Mouse (Mus musculus) T-helper 17 cell (primary cell): ENCODE measurements around the gene Trem3.

ENCODE experiments used
- in situ Hi-C, 2 experiments: fragments of 300-600 bp; cut with MboI, MseI; formaldehyde crosslinking; loops; 1 replicate in 1 of 2; 2 replicates in 1 of 2; pipeline ENCODE4 v1.15.1; 2025; ENCODE audit warnings: high pct_unique_total_duplicates in 2 of 2

Gene Trem3

DNA sequence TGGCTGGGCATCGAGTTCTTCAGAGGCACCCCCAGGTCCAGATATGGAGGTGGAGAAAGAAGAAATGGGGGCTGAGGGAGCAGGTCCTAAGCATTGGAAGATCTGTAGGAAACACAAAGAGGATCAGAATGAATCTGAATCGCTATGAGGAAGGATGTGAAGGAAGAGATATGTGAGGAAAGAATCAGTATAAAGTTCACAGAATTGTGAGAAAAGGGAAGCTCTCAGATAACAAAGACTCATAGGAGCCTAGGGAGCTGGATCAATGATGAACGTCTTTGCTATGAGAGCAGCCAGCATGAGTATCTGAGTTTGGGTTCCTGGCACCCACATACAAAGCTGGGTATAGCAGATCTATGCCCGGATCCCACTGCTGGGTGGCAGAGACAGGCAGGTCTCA, 22.3 kb downstream of the Trem3 start:
- in situ Hi-C loops, result no loop called here

DNA sequence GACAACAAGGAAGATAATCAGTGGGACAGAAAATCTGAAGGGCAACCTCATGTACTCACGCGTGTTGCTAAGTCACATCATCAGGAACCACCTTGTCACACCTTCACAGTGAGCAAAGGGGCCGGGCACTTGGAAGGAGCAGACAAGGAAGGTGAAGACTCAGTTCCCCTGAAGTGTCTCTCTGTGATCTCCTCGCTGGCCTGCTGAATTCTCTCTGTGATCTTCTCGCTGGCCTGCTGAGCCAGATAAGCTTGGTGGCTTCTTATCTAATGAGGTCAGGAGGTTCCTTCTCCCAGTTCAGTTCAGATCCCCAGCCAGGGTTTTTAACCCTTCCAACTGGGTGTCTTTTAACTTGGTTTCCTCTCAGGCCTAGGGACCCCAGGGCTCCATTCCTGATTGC, 24.6 kb downstream of the Trem3 start:
- in situ Hi-C loops, result no loop called here

DNA sequence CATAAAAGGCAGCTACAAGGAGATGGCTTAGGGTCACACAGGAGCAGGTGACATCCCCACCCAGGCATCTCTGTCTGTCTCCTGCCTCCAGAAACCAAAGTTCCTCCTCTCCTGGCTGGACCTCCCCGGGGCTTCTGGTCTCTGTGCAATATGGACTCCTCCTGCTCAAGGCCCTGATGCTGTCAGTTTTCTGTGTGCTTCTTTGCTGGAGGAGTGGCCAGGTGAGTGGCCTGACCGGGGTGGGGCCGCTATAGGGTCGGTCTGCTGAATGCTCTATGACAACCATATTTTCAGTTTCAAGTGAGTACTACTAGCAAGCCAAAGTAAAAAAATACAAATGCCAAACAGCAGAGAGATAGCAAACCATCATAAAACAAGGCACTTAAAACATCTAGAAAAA, 25.0 kb downstream of the Trem3 start:
- in situ Hi-C loops, result no loop called here

DNA sequence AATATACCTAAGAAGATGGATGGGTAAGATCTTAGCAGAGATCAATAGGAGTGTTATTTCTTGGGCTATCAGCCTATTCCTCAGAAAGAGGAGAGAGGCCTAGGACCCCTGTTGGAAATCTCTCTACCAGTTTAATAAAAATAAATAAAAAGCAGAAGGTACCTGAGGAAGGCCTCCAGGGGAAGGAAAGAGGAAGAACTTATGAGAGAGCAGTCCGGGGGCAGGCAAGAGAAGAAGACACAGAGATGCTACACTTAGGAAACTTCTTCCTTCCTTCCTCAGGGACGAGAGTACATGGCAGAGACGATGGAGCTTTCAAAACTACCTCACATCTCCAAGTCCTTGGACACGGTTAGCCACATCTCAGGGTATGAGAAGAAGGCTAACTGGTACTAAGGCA, 26.5 kb downstream of the Trem3 start:
- in situ Hi-C loops, result no loop called here

DNA sequence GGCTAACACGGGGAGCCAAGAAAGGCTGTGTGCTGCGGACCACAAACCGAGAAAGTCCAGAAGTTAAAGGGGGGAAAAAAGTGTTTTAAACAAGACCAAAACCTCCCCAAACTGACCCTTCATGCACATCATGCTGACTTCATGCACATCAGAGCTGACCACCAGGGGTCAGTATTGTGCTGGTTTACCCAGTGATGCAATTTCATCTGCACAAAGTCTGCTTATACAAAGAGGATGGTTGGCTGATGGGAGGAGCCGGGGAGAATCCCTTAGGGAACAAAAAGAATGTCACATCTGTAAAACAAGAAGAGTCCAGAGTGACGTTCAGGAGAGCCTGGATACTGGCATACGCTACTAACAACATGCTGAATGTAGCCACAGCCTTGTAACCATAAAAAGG, 27.3 kb downstream of the Trem3 start:
- in situ Hi-C loops, result loop anchor here (5.0 to 25.0 kb wide), 2 partner anchors 62 to 1162 kb away; partner anchors contain the start of gene Mocs1 (in 1 of the 2)

DNA sequence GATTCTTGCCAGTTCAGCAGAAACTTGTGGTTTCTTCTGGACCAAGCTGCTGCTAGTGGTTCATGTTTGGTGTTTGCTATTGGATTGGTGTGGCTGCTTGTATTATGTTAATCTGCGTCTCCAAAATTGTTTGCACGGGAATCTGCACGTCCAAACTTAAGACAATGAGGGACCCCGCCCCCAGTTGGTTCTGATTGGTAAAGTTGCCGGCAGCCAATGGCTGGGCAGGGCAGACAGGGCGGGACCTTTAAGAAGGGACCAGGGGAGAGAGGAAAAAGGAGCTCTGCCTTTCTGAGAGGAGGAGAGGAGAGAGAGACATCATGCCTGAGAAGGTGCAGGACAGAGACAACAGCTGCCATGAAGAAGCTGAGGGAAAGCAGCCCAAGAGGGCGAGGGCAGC, 28.2 kb downstream of the Trem3 start:
- in situ Hi-C loops, result loop anchor here (5.0 to 25.0 kb wide), 2 partner anchors 62 to 1162 kb away; partner anchors contain the start of gene Mocs1 (in 1 of the 2)

DNA sequence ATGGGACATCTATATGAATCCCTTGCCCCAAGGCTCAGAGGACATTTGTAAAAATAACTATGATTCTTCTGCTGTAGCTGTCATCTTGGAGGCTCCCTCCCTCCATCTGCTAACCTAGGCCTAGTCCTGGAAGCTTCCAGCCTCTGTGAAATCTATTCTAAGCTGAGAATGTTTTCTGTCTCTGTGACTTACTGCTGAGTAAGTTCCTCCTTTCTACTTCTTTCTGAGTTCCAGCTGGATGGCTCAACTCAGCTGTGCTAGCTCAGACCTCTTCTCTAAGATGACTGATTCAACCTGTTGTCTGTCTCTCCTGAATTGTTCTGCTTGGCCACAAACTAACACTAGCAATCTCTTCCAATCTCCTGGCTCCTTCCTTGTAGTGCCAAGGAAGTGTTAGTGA, 30.8 kb downstream of the Trem3 start:
- in situ Hi-C loops, result loop anchor here (5.0 to 25.0 kb wide), 2 partner anchors 59 to 1159 kb away; partner anchors contain the start of gene Mocs1 (in 1 of the 2)

DNA sequence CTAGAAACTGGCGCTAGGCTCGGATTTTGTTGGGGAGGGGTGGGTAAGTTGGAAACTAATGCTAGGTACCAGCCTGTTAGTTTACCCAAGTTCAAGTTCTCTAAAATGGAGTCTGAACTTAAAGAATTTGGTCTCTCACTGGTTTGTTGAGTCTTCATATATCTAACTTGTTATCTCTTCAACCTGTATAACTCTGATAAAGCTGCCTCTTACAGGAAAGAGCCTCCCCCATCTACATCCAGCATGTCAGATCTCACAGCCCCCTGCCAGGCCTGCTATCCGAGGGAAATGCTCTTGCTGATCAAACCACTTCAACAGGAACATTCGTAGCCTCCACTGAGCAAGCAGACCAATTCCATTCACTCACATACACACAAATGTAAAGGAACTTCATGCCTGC, 31.4 kb downstream of the Trem3 start:
- in situ Hi-C loops, result loop anchor here (5.0 to 25.0 kb wide), 2 partner anchors 58 to 1158 kb away; partner anchors contain the start of gene Mocs1 (in 1 of the 2)

DNA sequence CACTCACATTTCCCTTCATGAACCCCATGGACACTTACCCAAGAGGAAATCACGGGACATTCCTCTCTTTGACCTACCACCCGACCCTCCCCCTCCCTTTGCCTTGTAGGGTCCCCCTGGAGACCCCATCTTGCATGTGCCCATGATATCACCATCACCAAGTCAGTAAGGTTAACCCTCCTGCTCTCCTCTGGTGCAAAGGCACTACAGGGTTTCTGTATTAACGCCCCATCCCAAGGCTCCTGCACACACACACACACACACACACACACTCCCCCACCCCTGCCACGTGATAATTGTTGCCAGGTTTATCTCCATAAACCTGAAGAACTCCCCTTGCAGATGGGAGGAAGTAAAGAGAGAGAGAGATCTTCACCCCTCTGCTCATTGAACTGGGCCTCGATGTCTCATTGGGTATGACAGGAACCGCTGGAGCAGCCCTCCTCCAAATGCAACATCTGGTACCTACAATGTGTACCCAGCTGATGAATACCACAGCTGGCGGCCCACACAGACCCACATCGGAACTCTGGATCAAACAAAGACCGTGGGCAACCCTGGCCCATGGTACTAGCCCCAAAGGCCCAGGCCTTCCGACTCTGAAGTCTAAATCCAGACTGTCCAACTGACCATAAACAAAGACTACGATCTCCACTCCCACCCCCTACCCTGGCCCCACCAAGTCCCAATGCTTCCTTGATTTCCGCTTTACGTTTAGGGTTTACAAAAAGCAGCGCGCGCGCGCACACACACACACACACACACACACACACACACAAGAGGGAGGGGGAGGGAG, 33.6 kb downstream of the Trem3 start:
- in situ Hi-C loops, result loop anchor here in 1 of 2 experiments (25.0 kb wide), 1 partner anchor 1156 kb away; the partner anchor contains the start of gene Mocs1

DNA sequence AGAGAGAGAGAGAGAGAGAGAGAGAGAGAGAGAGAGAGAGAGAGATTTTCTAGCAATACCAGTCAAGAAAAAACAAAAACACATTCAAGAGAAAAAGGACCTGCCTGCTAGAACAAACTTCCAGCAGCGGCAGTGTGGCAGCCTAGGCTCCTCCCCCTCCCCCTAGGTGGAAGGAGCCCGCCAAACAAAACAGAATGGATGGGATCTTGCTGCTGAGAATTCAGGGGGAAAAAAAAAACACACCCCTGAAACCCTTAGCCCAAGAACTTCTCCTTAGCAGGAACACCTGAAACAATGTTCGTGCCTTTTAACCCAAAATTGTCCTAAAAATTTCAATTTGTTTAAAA, 34.1 kb downstream of the Trem3 start:
- in situ Hi-C loops, result loop anchor here in 1 of 2 experiments (25.0 kb wide), 1 partner anchor 1156 kb away; the partner anchor contains the start of gene Mocs1

DNA sequence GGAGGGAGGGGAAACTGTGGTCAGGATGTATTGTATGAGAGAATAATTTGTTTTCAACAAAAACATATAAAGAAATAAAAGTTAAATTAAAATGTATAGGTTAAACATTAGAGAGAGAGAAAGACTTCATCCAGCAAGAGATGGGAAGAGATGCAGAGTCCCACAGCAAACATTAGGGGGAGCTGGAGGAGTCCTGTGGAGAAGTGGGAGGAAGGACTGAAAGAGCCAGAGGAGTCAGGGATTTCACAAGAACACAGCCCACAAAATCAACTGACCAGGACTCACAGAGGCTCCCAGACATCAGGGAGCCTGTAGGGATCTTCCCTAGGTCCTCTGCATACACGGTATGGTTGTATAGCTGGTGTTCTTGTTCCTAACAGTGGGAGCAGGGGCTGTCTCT, 39.2 kb downstream of the Trem3 start:
- in situ Hi-C loops, result loop anchor here in 1 of 2 experiments (5.0 to 25.0 kb wide), 2 partner anchors 51 to 1151 kb away; partner anchors contain the start of gene Mocs1

DNA sequence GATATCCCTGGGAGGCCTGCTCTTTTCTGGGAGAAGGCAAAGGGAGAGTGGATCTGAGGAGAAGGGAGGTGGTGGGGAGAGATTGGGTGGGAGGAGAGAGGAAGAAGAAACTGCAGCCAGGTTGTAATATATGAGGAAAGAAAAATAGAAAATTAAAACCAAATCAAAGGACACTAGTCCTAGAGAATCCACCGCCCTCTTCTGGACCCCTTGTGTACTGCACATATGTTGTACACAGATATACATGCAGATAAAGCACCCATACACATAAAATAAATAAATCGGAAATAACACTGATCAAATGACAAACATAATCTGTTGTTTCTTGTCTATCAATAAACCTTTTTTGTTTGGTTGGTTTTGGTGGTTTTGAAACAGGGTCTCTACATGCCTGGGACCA, 39.7 kb downstream of the Trem3 start:
- in situ Hi-C loops, result loop anchor here in 1 of 2 experiments (5.0 to 25.0 kb wide), 2 partner anchors 50 to 1150 kb away; partner anchors contain the start of gene Mocs1

DNA sequence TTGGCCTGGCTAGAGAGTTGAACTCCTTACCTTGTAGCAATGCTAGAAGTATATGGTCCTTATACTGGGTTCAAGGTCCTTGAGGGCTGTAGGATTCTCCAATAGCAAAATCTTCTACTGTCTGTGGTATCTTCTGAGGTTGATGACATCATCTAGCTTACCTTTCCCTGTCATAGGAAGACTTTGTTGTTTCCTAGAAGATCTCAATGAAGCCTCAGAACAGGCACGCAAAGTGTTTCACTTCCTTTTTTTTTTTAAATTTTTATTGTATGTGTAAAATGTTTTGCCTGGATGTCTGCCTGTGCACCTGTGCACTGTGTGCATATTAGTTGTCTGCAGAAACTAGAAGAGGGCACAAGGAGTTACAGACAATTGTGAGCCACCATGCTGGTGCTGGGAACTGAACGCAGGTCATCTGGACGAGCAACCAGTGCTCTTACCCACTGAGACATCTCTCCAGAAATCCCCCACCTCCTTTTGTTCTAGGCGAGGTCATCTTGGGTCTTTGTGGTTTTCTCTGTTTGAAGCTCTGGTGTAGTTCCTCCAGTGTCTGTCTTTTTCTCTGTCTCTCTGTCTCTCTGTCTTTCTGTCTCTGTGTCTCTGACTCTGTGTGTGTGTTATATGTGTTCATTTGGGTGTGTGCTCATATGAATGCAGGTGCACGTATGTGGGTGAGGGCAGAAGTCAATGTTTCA, 46.1 kb downstream of the Trem3 start:
- in situ Hi-C loops, result loop anchor here in 1 of 2 experiments (10.0 to 25.0 kb wide), 2 partner anchors 779 to 1144 kb away; partner anchors contain the start of gene Mocs1

DNA sequence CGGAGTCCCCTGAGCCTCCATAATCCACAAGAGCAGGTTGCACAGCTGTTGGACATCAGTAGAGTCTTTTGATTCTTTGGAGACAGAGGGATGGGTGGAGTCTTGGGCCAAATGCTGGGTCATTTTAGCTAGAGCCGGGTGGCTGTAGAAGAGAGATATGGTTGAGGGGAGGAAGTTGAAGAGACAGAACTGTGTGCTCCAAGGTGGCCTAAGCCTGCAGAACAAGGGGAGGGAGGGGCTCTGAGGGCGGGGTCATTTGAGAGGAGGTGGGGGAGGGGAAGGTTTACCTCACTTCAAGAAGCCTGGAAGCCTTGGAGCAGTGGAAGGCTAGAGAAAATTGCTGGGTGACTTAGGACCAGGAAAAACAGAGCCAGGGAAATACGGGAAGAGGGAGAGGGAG, 51.6 kb downstream of the Trem3 start, which contains the start of gene Treml2:
Gene Treml2 (plus strand): TSS at position 296 of the 400 bp plus-strand sequence.
- in situ Hi-C loops, result loop anchor here in 1 of 2 experiments (10.0 to 25.0 kb wide), 2 partner anchors 784 to 1138 kb away; partner anchors contain the start of gene Mocs1

DNA sequence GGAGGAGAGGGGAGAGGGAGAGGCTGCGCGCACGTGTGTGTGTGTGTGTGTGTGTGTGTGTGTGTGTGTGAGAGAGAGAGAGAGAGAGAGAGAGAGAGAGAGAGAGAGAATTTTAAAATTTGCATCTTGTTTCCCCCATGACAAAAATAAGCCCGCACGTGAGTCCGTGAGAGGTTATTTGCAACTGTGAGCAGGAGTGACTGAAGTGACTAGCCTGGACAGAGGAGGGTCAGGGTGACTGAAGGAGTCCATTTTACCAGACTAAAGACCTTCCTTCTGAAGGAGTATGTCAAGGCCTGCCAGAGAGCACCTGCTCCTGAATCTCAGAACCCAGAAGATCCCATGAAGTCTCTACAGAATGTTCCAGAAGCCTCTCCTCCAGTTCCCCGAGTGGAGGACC, 52.2 kb downstream of the Trem3 start:
- in situ Hi-C loops, result loop anchor here in 1 of 2 experiments (5.0 to 25.0 kb wide), 3 partner anchors 108 to 1138 kb away; partner anchors contain the start of genes Mocs1 and Nfya

DNA sequence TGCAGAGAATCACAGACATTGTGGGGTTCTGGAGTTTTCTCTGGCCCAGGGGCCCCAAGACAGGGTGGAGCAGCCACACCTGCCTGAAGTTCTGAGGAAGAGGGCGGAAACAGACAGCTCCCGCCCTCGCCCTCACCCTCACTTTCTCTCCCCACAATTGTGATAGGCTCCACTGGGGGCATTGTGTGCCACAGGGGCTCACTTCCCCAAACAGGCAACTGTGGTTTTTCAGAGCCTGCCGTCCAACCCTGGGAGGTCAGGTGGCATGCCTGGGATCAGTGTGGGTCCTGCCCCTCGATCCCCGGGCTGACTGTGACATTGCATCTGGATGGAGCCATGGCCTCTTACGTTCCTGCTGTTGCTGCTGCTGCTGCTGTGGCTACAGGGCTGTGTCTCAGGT, 52.6 kb downstream of the Trem3 start:
- in situ Hi-C loops, result loop anchor here in 1 of 2 experiments (5.0 kb wide), 1 partner anchor 107 kb away; the partner anchor contains the start of gene Nfya

DNA sequence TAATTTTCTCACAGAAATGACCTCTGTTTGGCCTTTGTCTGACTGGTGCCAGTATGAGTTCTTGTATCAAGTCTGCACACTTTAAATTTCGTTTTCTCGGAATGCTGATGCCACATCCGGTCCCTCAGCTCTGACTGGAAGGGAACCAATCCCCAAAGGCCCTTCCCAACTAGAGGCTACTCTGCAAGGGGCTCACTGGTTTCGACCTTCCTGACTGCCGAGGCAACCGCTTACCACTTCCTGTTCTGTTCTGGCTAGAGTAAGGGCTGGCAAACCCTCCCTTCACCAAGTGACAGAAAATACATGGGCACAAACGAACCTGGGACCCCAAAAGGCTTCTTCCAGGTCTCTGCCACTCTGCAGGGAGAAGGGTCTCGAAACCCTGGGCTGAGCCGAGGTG, 53.3 kb downstream of the Trem3 start:
- in situ Hi-C loops, result loop anchor here in 1 of 2 experiments (5.0 kb wide), 1 partner anchor 106 kb away; the partner anchor contains the start of gene Nfya

DNA sequence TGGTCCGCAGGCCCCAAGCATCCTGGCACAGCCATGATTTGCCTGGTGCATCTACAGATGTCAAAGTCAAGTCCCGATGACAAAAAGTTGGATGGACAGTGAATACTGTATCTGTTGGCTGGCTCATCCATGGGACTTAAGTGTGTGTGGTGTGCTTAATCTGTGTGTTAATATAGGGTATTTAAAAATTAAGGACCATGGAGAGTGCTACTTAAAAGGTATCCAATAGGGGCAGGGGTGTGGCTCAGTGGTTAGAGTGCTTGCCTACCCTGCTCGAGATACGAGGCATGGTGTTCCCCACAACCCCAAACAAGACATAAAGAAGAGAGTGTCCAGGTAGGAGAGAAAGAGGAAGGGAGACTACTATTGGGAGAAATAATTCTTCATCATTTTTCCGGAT, 54.2 kb downstream of the Trem3 start:
- in situ Hi-C loops, result loop anchor here in 1 of 2 experiments (5.0 kb wide), 1 partner anchor 106 kb away; the partner anchor contains the start of gene Nfya
